Mouse (Mus musculus): ENCODE measurements at regions not wholly inside any gene's neighbourhood (a gene's known extent, or its start where the extent isn't known, plus 50 kb on each side); places are given as distances from the start of the nearest gene placed in this dataset.

GRCm38 (mm10) chr1:92731353-92732282, 83.0 kb upstream of the Otos start:
- no peak for DNase-seq (ENCODE audit: low spot score)

GRCm38 (mm10) chr1:92730576-92730975, 81.9 kb upstream of the Otos start:
- DNase-seq (ENCODE audit: low spot score), result no peak

GRCm38 (mm10) chr1:92727961-92728360, 79.3 kb upstream of the Otos start:
- no peak for DNase-seq (ENCODE audit: low spot score)

GRCm38 (mm10) chr1:92727371-92727770, 78.7 kb upstream of the Otos start:
- DNase-seq (ENCODE audit: low spot score), result no peak

GRCm38 (mm10) chr1:92726341-92726740, 77.7 kb upstream of the Otos start:
- no peak for DNase-seq (ENCODE audit: low spot score)

- no peak for DNase-seq (ENCODE audit: low spot score)
Measured at GRCm38 (mm10) chr1:92724135-92724534, 75.5 kb upstream of the Otos start.

- no peak for DNase-seq (ENCODE audit: low spot score)
Measured at GRCm38 (mm10) chr1:92720567-92720966, 71.9 kb upstream of the Otos start.

- DNase-seq (ENCODE audit: low spot score), result no peak
Measured at GRCm38 (mm10) chr1:92719864-92720263, 71.2 kb upstream of the Otos start.

- DNase-seq (ENCODE audit: low spot score), result no peak
Measured at GRCm38 (mm10) chr1:92718108-92718507, 69.5 kb upstream of the Otos start.

GRCm38 (mm10) chr1:92714725-92715324, 66.2 kb upstream of the Otos start:
- no peak for DNase-seq (ENCODE audit: low spot score)

- no peak for DNase-seq (ENCODE audit: low spot score)
Measured at GRCm38 (mm10) chr1:92712366-92712765, 63.7 kb upstream of the Otos start.

GRCm38 (mm10) chr1:92710321-92710839, 61.7 kb upstream of the Otos start:
- no peak for DNase-seq (ENCODE audit: low spot score)

- DNase-seq (ENCODE audit: low spot score), result no peak
Measured at GRCm38 (mm10) chr1:92709190-92709850, 60.7 kb upstream of the Otos start.

GRCm38 (mm10) chr1:92707917-92708897, 59.6 kb upstream of the Otos start:
- DNase-seq (ENCODE audit: low spot score), result no peak

- no peak for DNase-seq (ENCODE audit: low spot score)
Measured at GRCm38 (mm10) chr1:92707441-92707840, 58.8 kb upstream of the Otos start.

GRCm38 (mm10) chr1:92703903-92704302, 55.3 kb upstream of the Otos start:
- DNase-seq (ENCODE audit: low spot score), result no peak

- no peak for DNase-seq (ENCODE audit: low spot score)
Measured at GRCm38 (mm10) chr1:92703270-92703669, 54.6 kb upstream of the Otos start.

- no peak for DNase-seq (ENCODE audit: low spot score)
Measured at GRCm38 (mm10) chr1:92700107-92700506, 51.5 kb upstream of the Otos start.

- no peak for DNase-seq (ENCODE audit: low spot score)
Measured at GRCm38 (mm10) chr1:92699697-92700096, 51.1 kb upstream of the Otos start.

- no peak for DNase-seq (ENCODE audit: low spot score)
Measured at GRCm38 (mm10) chr1:92699048-92699447, 50.4 kb upstream of the Otos start.

- DNase-seq (ENCODE audit: low spot score), result no peak
Measured at GRCm38 (mm10) chr1:92698541-92698940, 49.9 kb upstream of the Otos start.

Measured in ovary, postnatal 36 days (tissue).